Mouse (Mus musculus): Measurements from ENCODE around the gene Gm20388. TPM values are rescaled to one million over a fixed set of nuclear protein-coding genes. Genes with fewer than 3 reads are reported as not detected.

Gene Gm20388
- polyA plus RNA-seq, 1 experiment from 2014 or later: not detected

- Histone ChIP-seq H3K9me3 (ENCODE audit: control insufficient read depth) (no peaks in the 10 kb centered on the region), H3K36me3 (ENCODE audit: control insufficient read depth, insufficient read depth) (no peaks in the 10 kb centered on the region), H3K27me3 (replicated peaks; ENCODE audit: control insufficient read depth, insufficient read depth, low read length) (no peaks in the 10 kb centered on the region), H3K4me1 (replicated peaks; ENCODE audit: control insufficient read depth, insufficient read depth, low read length) (no peaks in the 10 kb centered on the region), H3K9ac (ENCODE audit: low read depth, low read length) (no peak overlapping the region), H3K4me3 (ENCODE audit: low read depth, low read length) (no peak overlapping the region), H3K4me2 (replicated peaks; ENCODE audit: low read depth) (no peak overlapping the region), H3K27ac (ENCODE audit: low read depth, low read length) (no peak overlapping the region)
- no peak for ATAC-seq
- whole genome bisulfite sequencing: 86% methylated on average over 21 of the region's 21 CpGs
- TF ChIP-seq CTCF (IDR thresholded peaks at IDR 0.05; ENCODE audit: low read depth): no peak
Measured at GRCm38 (mm10) chr8:124080467-124081326, 4170.1 kb downstream of the Gm20388 start.

GRCm38 (mm10) chr8:124082616-124083015 lies 4172.0 kb downstream of the Gm20388 start:
- H3K9ac ChIP-seq (ENCODE audit: low read depth, low read length): no peak overlapping the region
- H3K27me3 ChIP-seq (replicated peaks; ENCODE audit: control insufficient read depth, insufficient read depth, low read length): no peaks in the 10 kb centered on the region
- H3K36me3 ChIP-seq (ENCODE audit: control insufficient read depth, insufficient read depth): no peaks in the 10 kb centered on the region
- no peak overlapping the region for H3K4me2 ChIP-seq (replicated peaks; ENCODE audit: low read depth)
- no peak overlapping the region for H3K27ac ChIP-seq (ENCODE audit: low read depth, low read length)
- WGBS: 92% methylated on average over 8 of the region's 8 CpGs
- no peaks in the 10 kb centered on the region for H3K9me3 ChIP-seq (ENCODE audit: control insufficient read depth)
- no peaks in the 10 kb centered on the region for H3K4me1 ChIP-seq (replicated peaks; ENCODE audit: control insufficient read depth, insufficient read depth, low read length)
- no peak for TF ChIP-seq CTCF (IDR thresholded peaks at IDR 0.05; ENCODE audit: low read depth)
- no peak for ATAC-seq
- no peak overlapping the region for H3K4me3 ChIP-seq (ENCODE audit: low read depth, low read length)

GRCm38 (mm10) chr8:124083611-124084010 lies 4173.0 kb downstream of the Gm20388 start:
- no peaks in the 10 kb centered on the region for H3K4me1 ChIP-seq (replicated peaks; ENCODE audit: control insufficient read depth, insufficient read depth, low read length)
- H3K27ac ChIP-seq (ENCODE audit: low read depth, low read length): no peak overlapping the region
- H3K4me2 ChIP-seq (replicated peaks; ENCODE audit: low read depth): no peak overlapping the region
- no peaks in the 10 kb centered on the region for H3K36me3 ChIP-seq (ENCODE audit: control insufficient read depth, insufficient read depth)
- WGBS: 84% methylated on average over 7 of the region's 7 CpGs
- no peaks in the 10 kb centered on the region for H3K27me3 ChIP-seq (replicated peaks; ENCODE audit: control insufficient read depth, insufficient read depth, low read length)
- no peak for ATAC-seq
- H3K4me3 ChIP-seq (ENCODE audit: low read depth, low read length): no peak overlapping the region
- no peaks in the 10 kb centered on the region for H3K9me3 ChIP-seq (ENCODE audit: control insufficient read depth)
- TF ChIP-seq CTCF (IDR thresholded peaks at IDR 0.05; ENCODE audit: low read depth): peak; percentile 43
- no peak overlapping the region for H3K9ac ChIP-seq (ENCODE audit: low read depth, low read length)

- Histone ChIP-seq H3K36me3 (ENCODE audit: control insufficient read depth, insufficient read depth) (no peaks in the 10 kb centered on the region), H3K9ac (ENCODE audit: low read depth, low read length) (no peak overlapping the region), H3K9me3 (ENCODE audit: control insufficient read depth) (no peaks in the 10 kb centered on the region), H3K4me2 (replicated peaks; ENCODE audit: low read depth) (no peak overlapping the region), H3K4me1 (replicated peaks; ENCODE audit: control insufficient read depth, insufficient read depth, low read length) (no peaks in the 10 kb centered on the region), H3K4me3 (ENCODE audit: low read depth, low read length) (no peak overlapping the region), H3K27me3 (replicated peaks; ENCODE audit: control insufficient read depth, insufficient read depth, low read length) (no peaks in the 10 kb centered on the region), H3K27ac (ENCODE audit: low read depth, low read length) (no peak overlapping the region)
- WGBS: 57% methylated on average over 4 of the region's 4 CpGs
- TF ChIP-seq CTCF (IDR thresholded peaks at IDR 0.05; ENCODE audit: low read depth): no peak
- no peak for ATAC-seq
Measured at GRCm38 (mm10) chr8:124085668-124086067, 4175.0 kb downstream of the Gm20388 start.

- no peak for ATAC-seq
- Histone ChIP-seq H3K9ac (ENCODE audit: low read depth, low read length) (no peak overlapping the region), H3K9me3 (ENCODE audit: control insufficient read depth) (no peaks in the 10 kb centered on the region), H3K4me2 (replicated peaks; ENCODE audit: low read depth) (no peak overlapping the region), H3K27ac (ENCODE audit: low read depth, low read length) (no peak overlapping the region), H3K27me3 (replicated peaks; ENCODE audit: control insufficient read depth, insufficient read depth, low read length) (no peaks in the 10 kb centered on the region), H3K36me3 (ENCODE audit: control insufficient read depth, insufficient read depth) (no peaks in the 10 kb centered on the region), H3K4me3 (ENCODE audit: low read depth, low read length) (no peak overlapping the region), H3K4me1 (replicated peaks; ENCODE audit: control insufficient read depth, insufficient read depth, low read length) (no peaks in the 10 kb centered on the region)
- no peak for TF ChIP-seq CTCF (IDR thresholded peaks at IDR 0.05; ENCODE audit: low read depth)
- 48% methylated on average over 11 of the region's 11 CpGs for WGBS
Measured at GRCm38 (mm10) chr8:124088092-124088613, 4177.5 kb downstream of the Gm20388 start.

GRCm38 (mm10) chr8:124089016-124089415 lies 4178.4 kb downstream of the Gm20388 start:
- Histone ChIP-seq H3K27ac (ENCODE audit: low read depth, low read length) (no peak overlapping the region), H3K36me3 (ENCODE audit: control insufficient read depth, insufficient read depth) (no peaks in the 10 kb centered on the region)

More at GRCm38 (mm10) chr8:124089016-124089415, 4178.4 kb downstream of the Gm20388 start:
- ATAC-seq: no peak
- H3K4me1 ChIP-seq (replicated peaks; ENCODE audit: control insufficient read depth, insufficient read depth, low read length): no peaks in the 10 kb centered on the region
- H3K27me3 ChIP-seq (replicated peaks; ENCODE audit: control insufficient read depth, insufficient read depth, low read length): no peaks in the 10 kb centered on the region
- WGBS: 85% methylated on average over 5 of the region's 5 CpGs
- no peak for TF ChIP-seq CTCF (IDR thresholded peaks at IDR 0.05; ENCODE audit: low read depth)
- no peak overlapping the region for H3K9ac ChIP-seq (ENCODE audit: low read depth, low read length)
- H3K4me3 ChIP-seq (ENCODE audit: low read depth, low read length): no peak overlapping the region
- H3K4me2 ChIP-seq (replicated peaks; ENCODE audit: low read depth): no peak overlapping the region
- H3K9me3 ChIP-seq (ENCODE audit: control insufficient read depth): no peaks in the 10 kb centered on the region
